Mouse (Mus musculus): ENCODE measurements around the gene Tcerg1l. TPM values are rescaled to one million over a fixed set of nuclear protein-coding genes. Genes with fewer than 3 reads are reported as not detected.

Tcerg1l gene
- polyA plus RNA-seq, 1 experiment from 2014 or later: 1.9 TPM

DNA sequence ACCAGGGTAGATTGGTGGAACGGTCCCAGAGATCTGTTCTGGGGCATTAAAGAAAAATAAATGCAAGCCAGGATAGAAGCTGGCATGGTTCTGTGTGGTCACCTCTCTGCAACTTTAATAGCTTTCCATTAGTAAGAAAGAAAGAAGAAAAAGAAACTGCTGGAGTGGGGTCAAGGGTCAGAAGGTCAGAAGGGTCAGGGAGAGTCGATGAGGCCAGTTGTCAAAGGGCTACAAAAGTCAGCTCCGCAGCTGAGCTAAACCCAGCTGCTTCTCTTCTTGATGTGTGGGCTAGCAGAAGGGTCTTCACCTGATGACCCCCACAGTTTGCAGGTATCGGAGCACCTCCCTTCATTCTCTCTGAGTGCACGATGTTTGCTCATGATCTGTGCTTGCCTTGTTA lies 59.6 kb downstream of the Tcerg1l start:
- Histone ChIP-seq H3K9me3 (ENCODE audit: control insufficient read depth, low read length) (no peaks in the 10 kb centered on the region), H3K27me3 (ENCODE audit: control insufficient read depth, insufficient read depth, low read length) (no peaks in the 10 kb centered on the region), H3K4me1 (ENCODE audit: control insufficient read depth, insufficient read depth, low read length) (no peaks in the 10 kb centered on the region), H3K9ac (ENCODE audit: low read length) (no peak overlapping the region), H3K4me2 (ENCODE audit: low read depth, severe bottlenecking) (no peak overlapping the region), H3K36me3 (ENCODE audit: control insufficient read depth, insufficient read depth, low read length) (no peaks in the 10 kb centered on the region), H3K27ac (replicated peaks; ENCODE audit: low read depth, low read length) (no peak overlapping the region), H3K4me3 (ENCODE audit: low read depth, low read length) (no peak overlapping the region)
- no peak for ATAC-seq (ENCODE audit: insufficient number of reproducible peaks, low FRiP score, low TSS enrichment, low read depth)
- 33% methylated on average over 5 of the region's 5 CpGs for WGBS
- DNase-seq (ENCODE audit: low spot score): no peak

- H3K4me2 ChIP-seq (ENCODE audit: low read depth, severe bottlenecking): no peak overlapping the region
- no peak overlapping the region for H3K4me3 ChIP-seq (ENCODE audit: low read depth, low read length)
- no peak overlapping the region for H3K9ac ChIP-seq (ENCODE audit: low read length)
- H3K27me3 ChIP-seq (ENCODE audit: control insufficient read depth, insufficient read depth, low read length): no peaks in the 10 kb centered on the region
- no peak for ATAC-seq (ENCODE audit: insufficient number of reproducible peaks, low FRiP score, low TSS enrichment, low read depth)
- H3K27ac ChIP-seq (replicated peaks; ENCODE audit: low read depth, low read length): no peak overlapping the region
- 91% methylated on average over 4 of the region's 4 CpGs for WGBS
- no peak for DNase-seq (ENCODE audit: low spot score)
- no peaks in the 10 kb centered on the region for H3K36me3 ChIP-seq (ENCODE audit: control insufficient read depth, insufficient read depth, low read length)
- H3K9me3 ChIP-seq (ENCODE audit: control insufficient read depth, low read length): no peaks in the 10 kb centered on the region
- no peaks in the 10 kb centered on the region for H3K4me1 ChIP-seq (ENCODE audit: control insufficient read depth, insufficient read depth, low read length)
These were observed 64.9 kb downstream of the Tcerg1l start for GRCm38 (mm10) chr7:138332504-138333168.

- Histone ChIP-seq H3K27me3 (ENCODE audit: control insufficient read depth, insufficient read depth, low read length) (no peaks in the 10 kb centered on the region), H3K4me3 (ENCODE audit: low read depth, low read length) (no peak overlapping the region), H3K27ac (replicated peaks; ENCODE audit: low read depth, low read length) (no peak overlapping the region), H3K4me2 (ENCODE audit: low read depth, severe bottlenecking) (no peak overlapping the region), H3K36me3 (ENCODE audit: control insufficient read depth, insufficient read depth, low read length) (no peaks in the 10 kb centered on the region), H3K4me1 (ENCODE audit: control insufficient read depth, insufficient read depth, low read length) (no peaks in the 10 kb centered on the region), H3K9ac (ENCODE audit: low read length) (no peak overlapping the region), H3K9me3 (ENCODE audit: control insufficient read depth, low read length) (no peaks in the 10 kb centered on the region)
- no peak for DNase-seq (ENCODE audit: low spot score)
- no peak for ATAC-seq (ENCODE audit: insufficient number of reproducible peaks, low FRiP score, low TSS enrichment, low read depth)
- 73% methylated on average over 3 of the region's 3 CpGs for WGBS
These were observed 66.3 kb downstream of the Tcerg1l start for GRCm38 (mm10) chr7:138331266-138331665.

GRCm38 (mm10) chr7:138328637-138329036 lies 68.9 kb downstream of the Tcerg1l start:
- Histone ChIP-seq H3K36me3 (ENCODE audit: control insufficient read depth, insufficient read depth, low read length) (no peaks in the 10 kb centered on the region), H3K9me3 (ENCODE audit: control insufficient read depth, low read length) (no peaks in the 10 kb centered on the region), H3K27me3 (ENCODE audit: control insufficient read depth, insufficient read depth, low read length) (no peaks in the 10 kb centered on the region), H3K4me1 (ENCODE audit: control insufficient read depth, insufficient read depth, low read length) (no peaks in the 10 kb centered on the region), H3K9ac (ENCODE audit: low read length) (no peak overlapping the region), H3K27ac (replicated peaks; ENCODE audit: low read depth, low read length) (no peak overlapping the region), H3K4me3 (ENCODE audit: low read depth, low read length) (no peak overlapping the region), H3K4me2 (ENCODE audit: low read depth, severe bottlenecking) (no peak overlapping the region)
- ATAC-seq (ENCODE audit: insufficient number of reproducible peaks, low FRiP score, low TSS enrichment, low read depth): no peak
- DNase-seq (ENCODE audit: low spot score): no peak
- WGBS: 80% methylated on average over 6 of the region's 6 CpGs

DNA sequence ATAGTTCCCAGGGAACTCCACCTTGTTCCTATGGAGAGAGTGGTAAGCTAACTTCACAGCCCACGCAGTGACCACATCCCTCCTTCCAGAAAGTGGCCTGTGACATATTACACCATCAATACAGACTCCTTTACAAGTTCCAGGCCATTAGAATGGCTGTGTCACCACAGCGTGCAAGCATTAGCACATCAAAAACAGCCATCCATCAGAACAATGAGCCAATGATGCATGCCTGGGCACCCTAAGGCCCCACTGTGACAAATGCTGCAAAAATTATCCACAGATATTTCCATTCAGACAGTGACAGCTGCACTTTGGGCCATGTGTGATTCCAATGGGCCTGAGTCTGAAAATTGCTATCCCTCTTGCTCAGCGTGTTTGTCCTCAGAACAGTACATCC lies 70.8 kb downstream of the Tcerg1l start:
- no peak overlapping the region for H3K4me3 ChIP-seq (ENCODE audit: low read depth, low read length)
- H3K36me3 ChIP-seq (ENCODE audit: control insufficient read depth, insufficient read depth, low read length): no peaks in the 10 kb centered on the region
- H3K9ac ChIP-seq (ENCODE audit: low read length): no peak overlapping the region
- ATAC-seq (ENCODE audit: insufficient number of reproducible peaks, low FRiP score, low TSS enrichment, low read depth): no peak
- no peaks in the 10 kb centered on the region for H3K4me1 ChIP-seq (ENCODE audit: control insufficient read depth, insufficient read depth, low read length)
- no peak for DNase-seq (ENCODE audit: low spot score)
- no peaks in the 10 kb centered on the region for H3K27me3 ChIP-seq (ENCODE audit: control insufficient read depth, insufficient read depth, low read length)
- no peaks in the 10 kb centered on the region for H3K9me3 ChIP-seq (ENCODE audit: control insufficient read depth, low read length)
- no peak overlapping the region for H3K4me2 ChIP-seq (ENCODE audit: low read depth, severe bottlenecking)
- no peak overlapping the region for H3K27ac ChIP-seq (replicated peaks; ENCODE audit: low read depth, low read length)
- WGBS: 52% methylated on average over 3 of the region's 3 CpGs

- ATAC-seq (ENCODE audit: insufficient number of reproducible peaks, low FRiP score, low TSS enrichment, low read depth) (no peak), DNase-seq (ENCODE audit: low spot score) (no peak)
- no peak overlapping the region for H3K27ac ChIP-seq (replicated peaks; ENCODE audit: low read depth, low read length)
- no peak overlapping the region for H3K4me3 ChIP-seq (ENCODE audit: low read depth, low read length)
- no peaks in the 10 kb centered on the region for H3K27me3 ChIP-seq (ENCODE audit: control insufficient read depth, insufficient read depth, low read length)
- no peaks in the 10 kb centered on the region for H3K9me3 ChIP-seq (ENCODE audit: control insufficient read depth, low read length)
- no peak overlapping the region for H3K4me2 ChIP-seq (ENCODE audit: low read depth, severe bottlenecking)
- no peak overlapping the region for H3K9ac ChIP-seq (ENCODE audit: low read length)
- no peaks in the 10 kb centered on the region for H3K36me3 ChIP-seq (ENCODE audit: control insufficient read depth, insufficient read depth, low read length)
- WGBS: 92% methylated on average over 1 of the region's 1 CpGs
- H3K4me1 ChIP-seq (ENCODE audit: control insufficient read depth, insufficient read depth, low read length): no peaks in the 10 kb centered on the region
These were observed 83.8 kb downstream of the Tcerg1l start for GRCm38 (mm10) chr7:138313733-138314132.

DNA sequence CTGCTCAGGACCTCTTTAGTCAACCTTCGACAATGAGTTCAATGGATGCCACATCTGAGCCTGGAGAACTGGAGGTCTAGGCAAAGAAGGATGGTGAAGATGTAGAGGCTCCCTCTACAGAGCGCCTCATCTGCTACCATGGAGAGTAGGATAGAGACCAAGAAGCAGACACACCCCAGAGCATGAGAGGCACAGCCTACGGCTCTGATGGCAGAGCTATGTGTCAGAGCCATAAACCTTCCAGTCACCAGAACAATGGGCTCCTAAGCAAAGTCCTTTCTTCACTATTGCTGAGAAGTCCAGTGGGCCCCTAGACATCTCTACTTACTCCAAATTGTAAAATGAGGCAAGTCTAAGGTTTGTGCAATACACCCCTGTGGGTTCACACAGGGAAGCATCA lies 91.4 kb downstream of the Tcerg1l start:
- Histone ChIP-seq H3K27ac (replicated peaks; ENCODE audit: low read depth, low read length) (no peak overlapping the region), H3K9me3 (ENCODE audit: control insufficient read depth, low read length) (no peaks in the 10 kb centered on the region), H3K4me3 (ENCODE audit: low read depth, low read length) (no peak overlapping the region), H3K27me3 (ENCODE audit: control insufficient read depth, insufficient read depth, low read length) (no peaks in the 10 kb centered on the region), H3K4me1 (ENCODE audit: control insufficient read depth, insufficient read depth, low read length) (no peaks in the 10 kb centered on the region), H3K36me3 (ENCODE audit: control insufficient read depth, insufficient read depth, low read length) (no peaks in the 10 kb centered on the region), H3K9ac (ENCODE audit: low read length) (no peak overlapping the region), H3K4me2 (ENCODE audit: low read depth, severe bottlenecking) (no peak overlapping the region)
- DNase-seq (ENCODE audit: low spot score) (no peak), ATAC-seq (ENCODE audit: insufficient number of reproducible peaks, low FRiP score, low TSS enrichment, low read depth) (no peak)
- 76% methylated on average over 3 of the region's 3 CpGs for WGBS

DNA sequence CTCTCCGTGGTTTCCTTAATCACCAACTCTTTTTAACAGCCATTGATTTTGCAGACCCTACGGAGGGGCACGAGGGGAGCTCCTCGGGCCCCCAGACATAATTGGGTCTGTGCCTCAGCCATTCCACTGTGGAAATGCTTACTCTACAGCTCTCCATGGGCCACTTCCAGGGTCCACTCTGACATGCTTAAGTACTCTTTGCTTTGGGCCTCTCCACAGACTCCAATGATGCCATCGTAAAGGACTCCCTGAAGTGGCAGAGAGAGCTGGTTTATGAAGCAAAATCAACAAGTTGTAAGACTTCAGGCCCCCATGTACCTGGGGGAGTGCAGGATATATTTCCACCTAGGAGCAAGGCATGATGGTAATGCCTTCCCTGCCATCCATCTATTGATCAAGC lies 112.7 kb downstream of the Tcerg1l start:
- DNase-seq (ENCODE audit: low spot score) (no peak), ATAC-seq (ENCODE audit: insufficient number of reproducible peaks, low FRiP score, low TSS enrichment, low read depth) (no peak)
- no peaks in the 10 kb centered on the region for H3K36me3 ChIP-seq (ENCODE audit: control insufficient read depth, insufficient read depth, low read length)
- H3K4me1 ChIP-seq (ENCODE audit: control insufficient read depth, insufficient read depth, low read length): no peaks in the 10 kb centered on the region
- H3K9me3 ChIP-seq (ENCODE audit: control insufficient read depth, low read length): no peaks in the 10 kb centered on the region
- no peak overlapping the region for H3K4me3 ChIP-seq (ENCODE audit: low read depth, low read length)
- H3K27ac ChIP-seq (replicated peaks; ENCODE audit: low read depth, low read length): no peak overlapping the region
- H3K27me3 ChIP-seq (ENCODE audit: control insufficient read depth, insufficient read depth, low read length): no peaks in the 10 kb centered on the region
- H3K9ac ChIP-seq (ENCODE audit: low read length): no peak overlapping the region
- H3K4me2 ChIP-seq (ENCODE audit: low read depth, severe bottlenecking): no peak overlapping the region
- 79% methylated on average over 5 of the region's 5 CpGs for WGBS

GRCm38 (mm10) chr7:138275263-138275662 lies 122.3 kb downstream of the Tcerg1l start:
- ATAC-seq (ENCODE audit: insufficient number of reproducible peaks, low FRiP score, low TSS enrichment, low read depth): no peak
- Histone ChIP-seq H3K27me3 (ENCODE audit: control insufficient read depth, insufficient read depth, low read length) (no peaks in the 10 kb centered on the region), H3K27ac (replicated peaks; ENCODE audit: low read depth, low read length) (no peak overlapping the region), H3K4me3 (ENCODE audit: low read depth, low read length) (no peak overlapping the region), H3K4me1 (ENCODE audit: control insufficient read depth, insufficient read depth, low read length) (no peaks in the 10 kb centered on the region), H3K9ac (ENCODE audit: low read length) (no peak overlapping the region), H3K4me2 (ENCODE audit: low read depth, severe bottlenecking) (no peak overlapping the region), H3K9me3 (ENCODE audit: control insufficient read depth, low read length) (no peaks in the 10 kb centered on the region), H3K36me3 (ENCODE audit: control insufficient read depth, insufficient read depth, low read length) (no peaks in the 10 kb centered on the region)
- WGBS: 51% methylated on average over 1 of the region's 1 CpGs
- no peak for DNase-seq (ENCODE audit: low spot score)

Measured in limb, embryonic 11.5 days (tissue).